Mouse (Mus musculus) monocyte, adult 5-6 weeks (primary cell): ENCODE measurements at regions not wholly inside any gene's neighbourhood (a gene's known extent, or its start where the extent isn't known, plus 50 kb on each side); places are given as distances from the start of the nearest gene placed in this dataset.

Experiments
- ATAC-seq: fragments of 153-309, 156-312 bp; replicated peaks from 2 replicates; pipeline ENCODE4 v1.8.0; 2017; ENCODE audit warnings: mild to moderate bottlenecking; ENCODE audit not compliant: low TSS enrichment, insufficient number of reproducible peaks, severe bottlenecking, poor library complexity, low FRiP score

- peak; percentile 41 for ATAC-seq
These were observed 97.1 kb downstream of the Tmem30b start for GRCm38 (mm10) chr12:73449069-73449468.

- ATAC-seq: no peak
These were observed 97.7 kb downstream of the Tmem30b start for GRCm38 (mm10) chr12:73448388-73448965.

GRCm38 (mm10) chr12:73447172-73447571 lies 99.0 kb downstream of the Tmem30b start:
- no peak for ATAC-seq

GRCm38 (mm10) chr12:73446148-73446547 lies 100.0 kb downstream of the Tmem30b start:
- no peak for ATAC-seq

GRCm38 (mm10) chr12:73445562-73445961 lies 100.6 kb downstream of the Tmem30b start:
- no peak for ATAC-seq

- no peak for ATAC-seq
These were observed 101.1 kb downstream of the Tmem30b start for GRCm38 (mm10) chr12:73445128-73445527.

GRCm38 (mm10) chr12:73441326-73441725 lies 104.9 kb downstream of the Tmem30b start:
- no peak for ATAC-seq

- ATAC-seq: no peak
These were observed 111.5 kb downstream of the Tmem30b start for GRCm38 (mm10) chr12:73434684-73435083.

- ATAC-seq: no peak
These were observed 113.6 kb downstream of the Tmem30b start for GRCm38 (mm10) chr12:73432546-73432945.

GRCm38 (mm10) chr12:73428171-73428570 lies 118.0 kb downstream of the Tmem30b start:
- ATAC-seq: no peak

GRCm38 (mm10) chr12:73424814-73425213 lies 121.4 kb downstream of the Tmem30b start:
- no peak for ATAC-seq

- no peak for ATAC-seq
These were observed 129.1 kb downstream of the Tmem30b start for GRCm38 (mm10) chr12:73417101-73417500.

GRCm38 (mm10) chr12:73416367-73416897 lies 129.8 kb downstream of the Tmem30b start:
- no peak for ATAC-seq

- ATAC-seq: no peak
These were observed 129.3 kb downstream of the Slc38a6 start for GRCm38 (mm10) chr12:73415856-73416366.

- no peak for ATAC-seq
These were observed 127.0 kb downstream of the Slc38a6 start for GRCm38 (mm10) chr12:73413439-73414196.

GRCm38 (mm10) chr12:73412500-73412899 lies 125.9 kb downstream of the Slc38a6 start:
- no peak for ATAC-seq

- ATAC-seq: no peak
These were observed 124.3 kb downstream of the Slc38a6 start for GRCm38 (mm10) chr12:73410924-73411323.

- ATAC-seq: no peak; the same call in 1 of the 2 replicates
These were observed 123.0 kb downstream of the Slc38a6 start for GRCm38 (mm10) chr12:73409481-73410085.

GRCm38 (mm10) chr12:73408614-73409013 lies 122.0 kb downstream of the Slc38a6 start:
- no peak for ATAC-seq
